Mouse (Mus musculus) bone marrow macrophage, adult 2 months (primary cell): ENCODE results near the gene Pdxp.

Source experiments
- CTCF ChIP-seq: IDR thresholded peaks from 2 replicates; pipeline ENCODE4 v1.5.1; 2012; ENCODE audit warnings: low read depth, mild to moderate bottlenecking, low read length, moderate library complexity
- POLR2A ChIP-seq: IDR thresholded peaks from 2 replicates; pipeline ENCODE4 v1.6.1; 2012; ENCODE audit warnings: mild to moderate bottlenecking, low read depth, low read length, borderline replicate concordance

GRCm38 (mm10) chr15:78868826-78869233 lies 44.9 kb upstream of the Pdxp start:
- TF ChIP-seq CTCF (no peak), POLR2A (no peak)
